9 mouse cellular contexts compared by ENCODE assay signal in genomic region chr3:57651865-57652259, GRCm38 (mm10). TPM values are rescaled to one million over a fixed set of nuclear protein-coding genes. Genes with fewer than 3 reads are reported as not detected.
A peak's percentile ranks its signal among the peaks of the same experiment; 100 is the strongest.
DNase-seq lines count a peak whose midpoint lies in the region; ATAC-seq and TF ChIP-seq lines count a peak whose summit lies in the region.
"Had no signal": no experiment of that assay in that cellular context is flagged by ENCODE, and none has a peak within 500 bp of the region (broad histone marks: within the 10 kb centered on the region; RNA-seq: fewer than 3 reads in every experiment).

No protein-coding gene starts in this region.

- no peak for TF ChIP-seq POLR2A in cortical plate, adult 2 months (IDR thresholded peaks at IDR 0.05; ENCODE audit: extremely low read depth, insufficient read depth, low read length)

- no peak for DNase-seq in kidney, postnatal 10 days
- peak; percentile 30 for DNase-seq in hindlimb bud, embryonic 11.5 days (ENCODE audit: extremely low spot score, low read depth, low spot score)
- no peak for DNase-seq in left cerebral cortex, adult 11 months (ENCODE audit: low spot score)
- DNase-seq in thymus, postnatal 36 days: no peak
- DNase-seq in adrenal gland, adult 8-10 months: no peak

- H3K27me3 ChIP-seq in kidney, embryonic 14.5 days (ENCODE audit: control insufficient read depth, insufficient read depth, low read length): no peaks in the 10 kb centered on the region
- H3K27me3 ChIP-seq in midbrain, embryonic 16.5 days (ENCODE audit: control insufficient read depth, insufficient read depth, low read depth, low read length): no peaks in the 10 kb centered on the region

- peak overlapping the region; percentile 65 for H3K4me2 ChIP-seq in kidney, embryonic 14.5 days (replicated peaks; ENCODE audit: low read depth, low read length)
- peak overlapping the region; percentile 63 for H3K4me2 ChIP-seq in midbrain, embryonic 16.5 days (ENCODE audit: low read length)

- peak overlapping the region; percentile 82; the same call in 1 of the 2 replicates for H3K27ac ChIP-seq in kidney, embryonic 14.5 days (ENCODE audit: low read depth, low read length)
- no peak overlapping the region for H3K27ac ChIP-seq in cortical plate, adult 2 months (ENCODE audit: insufficient read depth, low read length)
- no peak overlapping the region for H3K27ac ChIP-seq in midbrain, embryonic 16.5 days (ENCODE audit: low read length)

- WGBS in kidney, embryonic 14.5 days: 72% methylated on average over 3 of the region's 3 CpGs
- 66% methylated on average over 3 of the region's 3 CpGs for WGBS in midbrain, embryonic 16.5 days

- H3K36me3 ChIP-seq in kidney, embryonic 14.5 days (ENCODE audit: control insufficient read depth, insufficient read depth, low read length): no peaks in the 10 kb centered on the region; the same call in 1 of the 2 replicates
- no peaks in the 10 kb centered on the region for H3K36me3 ChIP-seq in midbrain, embryonic 16.5 days (ENCODE audit: control insufficient read depth, insufficient read depth, low read length)

- H3K9me3 ChIP-seq in kidney, embryonic 14.5 days (ENCODE audit: control insufficient read depth, low read length): no peaks in the 10 kb centered on the region
- H3K9me3 ChIP-seq in midbrain, embryonic 16.5 days (replicated peaks; ENCODE audit: control insufficient read depth, low read length, poor library complexity, severe bottlenecking): no peaks in the 10 kb centered on the region

- peak overlapping the region; percentile 77 for H3K4me3 ChIP-seq in kidney, embryonic 14.5 days (ENCODE audit: low read length)
- peak overlapping the region; percentile 98 for H3K4me3 ChIP-seq in cortical plate, adult 2 months (ENCODE audit: insufficient read depth, low read length)
- peak overlapping the region; percentile 56 for H3K4me3 ChIP-seq in midbrain, embryonic 16.5 days (ENCODE audit: low read depth, low read length)

- peak overlapping the region; percentile 80 for H3K9ac ChIP-seq in kidney, embryonic 14.5 days (ENCODE audit: low read depth, low read length)
- no peak overlapping the region for H3K9ac ChIP-seq in midbrain, embryonic 16.5 days (ENCODE audit: low read depth, low read length)

- TF ChIP-seq CTCF in cortical plate, adult 2 months (IDR thresholded peaks at IDR 0.05; ENCODE audit: extremely low read depth, insufficient read depth, low read length): no peak

- ATAC-seq in kidney, embryonic 14.5 days (ENCODE audit: low FRiP score, low TSS enrichment): 0 out of 2 replicates have a peak, but pooled peaks have one; percentile 7
- peak; percentile 59 for ATAC-seq in midbrain, embryonic 16.5 days

- H3K4me1 ChIP-seq in kidney, embryonic 14.5 days (ENCODE audit: control insufficient read depth, insufficient read depth, low read length): peaks cover 3% of the 10 kb centered on the region; the same call in 1 of the 2 replicates
- H3K4me1 ChIP-seq in cortical plate, adult 2 months (ENCODE audit: control insufficient read depth, insufficient read depth, low read length): peaks cover 1% of the 10 kb centered on the region; the same call in 1 of the 2 replicates
- H3K4me1 ChIP-seq in midbrain, embryonic 16.5 days (ENCODE audit: control insufficient read depth, insufficient read depth, low read length): peaks cover 6% of the 10 kb centered on the region

RNA-seq across cellular contexts. Expression of gene Commd2, which starts 0.3 kb away (rescaled TPM):
- polyA plus RNA-seq in kidney, embryonic 14.5 days (2014; fragmentation: Nextera tagmentation; extraction: Ambion mirVana): 82.2 and 97.4 TPM in 2 replicates
- 26.1 and 26.9 TPM in 2 replicates for polyA plus RNA-seq in cortical plate, adult 2 months (2012; rRNA removed)
- polyA plus RNA-seq in midbrain, embryonic 16.5 days (2015; fragmentation: Nextera tagmentation; extraction: Ambion mirVana): 60.6 and 66.3 TPM in 2 replicates
- 10 to 100 TPM; 26.6 to 30.9 (median 29.1) TPM for total RNA-seq in adrenal gland, adult 8-10 months (2022)

RNA-seq across cellular contexts. Expression of gene Ankub1, which starts 40.7 kb away (rescaled TPM):
- polyA plus RNA-seq in kidney, embryonic 14.5 days (2014; fragmentation: Nextera tagmentation; extraction: Ambion mirVana): 0.07 TPM in 1 of 2 replicates, not detected in the other
- 2.1 and 2.9 TPM in 2 replicates for polyA plus RNA-seq in cortical plate, adult 2 months (2012; rRNA removed)
- polyA plus RNA-seq in midbrain, embryonic 16.5 days (2015; fragmentation: Nextera tagmentation; extraction: Ambion mirVana): 0.17 and 0.28 TPM in 2 replicates
- not detected for total RNA-seq in adrenal gland, adult 8-10 months (2022)
- polyA plus RNA-seq: gonadal fat pad, adult 2 months had no signal
